Mouse (Mus musculus) heart, postnatal 4 days (tissue): Measurements from ENCODE around the gene Rdh16f2. TPM values are rescaled to one million over a fixed set of nuclear protein-coding genes. Genes with fewer than 3 reads are reported as not detected.
"Not testable (repeated sequence)": the region's sequence is repeated elsewhere in the genome, so short reads cannot be mapped to it uniquely, and the experiment has no call there.

Experiments
- DNase-seq: peaks from one replicate; pipeline ENCODE4 v3.0.0; 2021
- total RNA-seq, 2 experiments: library from RNA; stranded (reverse); gene quantifications; 2 replicates each; pipeline ENCODE4 v1.2.3; 2021

Rdh16f2 gene
- not detected for total RNA-seq

GRCm38 (mm10) chr10:127866232-127866631 lies at the start of gene Rdh16f2:
Gene Rdh16f2, plus strand, starts transcription at chr10:127866474.
- no peak for DNase-seq

- not testable (repeated sequence) for DNase-seq
Observed at GRCm38 (mm10) chr10:127817268-127817910, 48.9 kb upstream of the Rdh16f2 start.

- not testable (repeated sequence) for DNase-seq
Observed at GRCm38 (mm10) chr10:127821806-127822205, 44.5 kb upstream of the Rdh16f2 start.

GRCm38 (mm10) chr10:127825386-127825785 lies 40.9 kb upstream of the Rdh16f2 start:
- DNase-seq: peak; percentile 5

- no peak for DNase-seq
Observed at GRCm38 (mm10) chr10:127829121-127829520, 37.2 kb upstream of the Rdh16f2 start.

GRCm38 (mm10) chr10:127834186-127834585 lies 32.1 kb upstream of the Rdh16f2 start:
- DNase-seq: not testable (repeated sequence)

GRCm38 (mm10) chr10:127835292-127835691 lies 31.0 kb upstream of the Rdh16f2 start:
- DNase-seq: no peak

- not testable (repeated sequence) for DNase-seq
Observed at GRCm38 (mm10) chr10:127837793-127838192, 28.5 kb upstream of the Rdh16f2 start.

- DNase-seq: no peak
Observed at GRCm38 (mm10) chr10:127838539-127838938, 27.7 kb upstream of the Rdh16f2 start.

- DNase-seq: no peak
Observed at GRCm38 (mm10) chr10:127840776-127841175, 25.5 kb upstream of the Rdh16f2 start.

- not testable (repeated sequence) for DNase-seq
Observed at GRCm38 (mm10) chr10:127845945-127846344, 20.3 kb upstream of the Rdh16f2 start.

GRCm38 (mm10) chr10:127848089-127848488 lies 18.2 kb upstream of the Rdh16f2 start:
- no peak for DNase-seq

GRCm38 (mm10) chr10:127849628-127850027 lies 16.6 kb upstream of the Rdh16f2 start, which contains the start of gene Rdh19:
Gene Rdh19, plus strand, starts transcription at chr10:127849928.
- DNase-seq: no peak

GRCm38 (mm10) chr10:127856376-127856775 lies 9.9 kb upstream of the Rdh16f2 start:
- DNase-seq: no peak

- no peak for DNase-seq
Observed at GRCm38 (mm10) chr10:127864931-127865330, 1.3 kb upstream of the Rdh16f2 start.

GRCm38 (mm10) chr10:127872484-127872883 lies 6.2 kb downstream of the Rdh16f2 start:
- DNase-seq: no peak

GRCm38 (mm10) chr10:127877681-127878080 lies 11.4 kb downstream of the Rdh16f2 start:
- no peak for DNase-seq

GRCm38 (mm10) chr10:127878262-127879057 lies 12.2 kb downstream of the Rdh16f2 start:
- DNase-seq: no peak

GRCm38 (mm10) chr10:127879155-127879688 lies 12.9 kb downstream of the Rdh16f2 start:
- no peak for DNase-seq

GRCm38 (mm10) chr10:127881041-127881440 lies 14.8 kb downstream of the Rdh16f2 start:
- no peak for DNase-seq

GRCm38 (mm10) chr10:127886551-127886950 lies 20.3 kb downstream of the Rdh16f2 start:
- DNase-seq: no peak

- no peak for DNase-seq
Observed at GRCm38 (mm10) chr10:127886971-127887370, 20.7 kb downstream of the Rdh16f2 start.

GRCm38 (mm10) chr10:127888605-127889004 lies 22.3 kb downstream of the Rdh16f2 start, which contains the start of gene Rdh7:
Gene Rdh7, minus strand, starts transcription at chr10:127888817.
- DNase-seq: no peak
